Mouse (Mus musculus): ENCODE data around the gene Klhdc7b. TPM values are rescaled to one million over a fixed set of nuclear protein-coding genes. Genes with fewer than 3 reads are reported as not detected.

The Klhdc7b gene
- not detected in 2 replicates for polyA plus RNA-seq (2015; fragmentation: Nextera tagmentation; extraction: Ambion mirVana)

DNA sequence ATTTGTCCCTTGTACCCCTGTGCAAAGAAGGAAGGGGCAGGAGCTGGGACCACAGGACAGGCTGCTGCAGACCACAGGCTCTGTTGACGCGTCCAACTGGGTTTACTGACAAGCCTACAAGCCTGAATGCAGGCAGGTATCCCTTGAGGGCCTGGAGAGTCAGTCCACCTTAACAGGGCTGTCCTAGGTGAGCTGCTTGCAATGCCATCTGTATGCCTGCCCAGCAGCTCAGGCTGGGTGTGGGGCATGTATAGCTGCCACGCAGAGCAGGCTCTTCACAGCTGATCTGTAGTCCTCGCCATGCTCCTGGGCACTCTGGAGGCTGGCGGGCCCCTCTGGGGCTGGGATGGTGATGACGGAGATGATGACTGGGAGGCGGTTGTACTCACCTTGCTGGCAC is at the start of gene Klhdc7b:
Klhdc7b (plus strand) TSS at position 301 of the 400 bp plus-strand sequence.
- Histone ChIP-seq H3K4me3 (replicated peaks; ENCODE audit: low read depth, low read length) (no peak within 1 kb of the TSS), H3K4me1 (replicated peaks; ENCODE audit: insufficient read depth, low read length) (0 out of 2 replicates have a peak, but pooled peaks cover under 1% of the 10 kb centered on the region), H3K9me3 (replicated peaks; ENCODE audit: low read length) (no peaks in the 10 kb centered on the region), H3K36me3 (ENCODE audit: insufficient read depth, low read length) (no peaks in the 10 kb centered on the region), H3K4me2 (ENCODE audit: low read length) (no peak within 1 kb of the TSS), H3K27me3 (ENCODE audit: insufficient read depth, low read length) (peaks cover 8% of the 10 kb centered on the region), H3K27ac (no peak within 1 kb of the TSS), H3K9ac (ENCODE audit: low read depth, low read length) (no peak within 1 kb of the TSS)
- ATAC-seq (replicated peaks; ENCODE audit: low FRiP score, low read depth): no peak
- 87% methylated on average over 7 of the region's 7 CpGs for WGBS
- no peak for DNase-seq (ENCODE audit: low spot score)
- no peak for TF ChIP-seq CTCF (IDR thresholded peaks at IDR 0.05; ENCODE audit: low read depth)

DNA sequence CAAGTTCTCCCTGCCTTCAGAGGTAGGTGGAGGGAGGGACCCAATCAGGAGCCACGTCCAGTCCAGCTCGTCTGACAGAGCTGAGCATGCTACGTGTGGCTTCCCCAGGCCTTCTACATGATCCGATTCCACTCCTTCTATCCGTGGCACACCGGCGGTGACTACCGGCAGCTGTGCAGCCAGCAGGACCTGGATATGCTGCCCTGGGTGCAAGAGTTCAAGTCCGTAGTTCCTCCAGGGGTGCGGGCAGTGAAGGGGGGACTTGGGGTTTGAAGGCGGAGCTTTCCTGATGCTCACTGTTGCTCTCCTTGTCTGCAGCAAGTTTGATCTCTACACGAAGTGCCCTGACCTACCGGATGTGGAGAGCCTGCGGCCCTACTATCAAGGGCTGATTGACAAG is 48.3 kb upstream of the Klhdc7b start:
- DNase-seq (ENCODE audit: low spot score): no peak
- no peak overlapping the region for H3K4me3 ChIP-seq (replicated peaks; ENCODE audit: low read depth, low read length)
- no peak overlapping the region for H3K9ac ChIP-seq (ENCODE audit: low read depth, low read length)
- WGBS: 81% methylated on average over 14 of the region's 14 CpGs
- H3K9me3 ChIP-seq (replicated peaks; ENCODE audit: low read length): no peaks in the 10 kb centered on the region
- ATAC-seq (replicated peaks; ENCODE audit: low FRiP score, low read depth): no peak
- H3K27me3 ChIP-seq (ENCODE audit: insufficient read depth, low read length): no peaks in the 10 kb centered on the region
- no peak overlapping the region for H3K4me2 ChIP-seq (ENCODE audit: low read length)
- no peaks in the 10 kb centered on the region for H3K4me1 ChIP-seq (replicated peaks; ENCODE audit: insufficient read depth, low read length)
- no peak for TF ChIP-seq CTCF (IDR thresholded peaks at IDR 0.05; ENCODE audit: low read depth)
- H3K36me3 ChIP-seq (ENCODE audit: insufficient read depth, low read length): no peaks in the 10 kb centered on the region
- H3K27ac ChIP-seq: no peak overlapping the region

DNA sequence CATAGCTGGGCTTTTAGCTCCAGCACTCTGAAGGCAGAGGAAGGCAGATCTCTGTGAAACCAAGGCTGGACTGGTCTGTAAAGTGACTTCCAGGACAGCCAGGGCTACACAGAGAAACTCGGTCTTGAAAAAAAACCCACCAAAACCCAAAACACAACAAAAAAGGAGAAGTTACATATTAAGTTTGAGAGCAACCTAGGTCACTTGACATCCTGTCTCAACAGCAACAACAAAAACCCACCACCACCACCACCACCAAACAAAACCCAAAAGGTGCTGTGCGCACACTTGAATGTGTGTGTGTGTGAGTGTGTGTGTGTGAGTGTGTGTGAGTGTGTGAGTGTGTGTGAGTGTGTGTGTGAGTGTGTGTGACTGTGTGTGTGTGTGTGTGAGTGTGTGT is 45.0 kb upstream of the Klhdc7b start:
- TF ChIP-seq CTCF (IDR thresholded peaks at IDR 0.05; ENCODE audit: low read depth): no peak

DNA sequence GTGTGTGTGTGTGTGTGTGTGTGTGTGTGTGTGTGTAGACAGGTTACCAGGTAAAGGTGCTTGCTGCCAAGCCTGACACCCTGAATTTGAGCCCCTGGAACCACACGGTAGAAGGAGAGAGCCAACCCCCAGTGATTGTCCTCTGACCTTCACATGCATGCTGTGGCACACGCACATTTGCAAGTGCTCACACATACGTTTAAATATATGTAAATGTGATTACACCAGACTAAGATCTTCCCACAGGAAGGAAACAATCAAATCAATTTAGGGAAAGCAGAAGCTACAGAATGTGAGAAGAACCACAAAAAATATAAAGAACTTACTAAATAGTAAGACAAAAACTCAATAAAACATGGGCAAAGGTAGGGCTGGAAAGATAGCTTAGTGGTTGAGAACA is 44.6 kb upstream of the Klhdc7b start:
- Histone ChIP-seq H3K4me3 (replicated peaks; ENCODE audit: low read depth, low read length) (no peak overlapping the region), H3K9ac (ENCODE audit: low read depth, low read length) (no peak overlapping the region), H3K27me3 (ENCODE audit: insufficient read depth, low read length) (no peaks in the 10 kb centered on the region), H3K9me3 (replicated peaks; ENCODE audit: low read length) (no peaks in the 10 kb centered on the region), H3K36me3 (ENCODE audit: insufficient read depth, low read length) (no peaks in the 10 kb centered on the region), H3K4me2 (ENCODE audit: low read length) (no peak overlapping the region), H3K4me1 (replicated peaks; ENCODE audit: insufficient read depth, low read length) (no peaks in the 10 kb centered on the region), H3K27ac (no peak overlapping the region)
- ATAC-seq (replicated peaks; ENCODE audit: low FRiP score, low read depth): no peak
- DNase-seq (ENCODE audit: low spot score): no peak
- WGBS: 83% methylated on average over 3 of the region's 3 CpGs
- no peak for TF ChIP-seq CTCF (IDR thresholded peaks at IDR 0.05; ENCODE audit: low read depth)

More for the DNA sequence above, 45.0 kb upstream of the Klhdc7b start:
- DNase-seq (ENCODE audit: low spot score): no peak
- H3K27me3 ChIP-seq (ENCODE audit: insufficient read depth, low read length): no peaks in the 10 kb centered on the region
- no peak overlapping the region for H3K9ac ChIP-seq (ENCODE audit: low read depth, low read length)
- no peak overlapping the region for H3K4me2 ChIP-seq (ENCODE audit: low read length)
- H3K4me1 ChIP-seq (replicated peaks; ENCODE audit: insufficient read depth, low read length): no peaks in the 10 kb centered on the region
- H3K27ac ChIP-seq: no peak overlapping the region
- H3K4me3 ChIP-seq (replicated peaks; ENCODE audit: low read depth, low read length): no peak overlapping the region
- WGBS: 88% methylated on average over 2 of the region's 2 CpGs
- no peaks in the 10 kb centered on the region for H3K9me3 ChIP-seq (replicated peaks; ENCODE audit: low read length)
- H3K36me3 ChIP-seq (ENCODE audit: insufficient read depth, low read length): no peaks in the 10 kb centered on the region
- ATAC-seq (replicated peaks; ENCODE audit: low FRiP score, low read depth): no peak

DNA sequence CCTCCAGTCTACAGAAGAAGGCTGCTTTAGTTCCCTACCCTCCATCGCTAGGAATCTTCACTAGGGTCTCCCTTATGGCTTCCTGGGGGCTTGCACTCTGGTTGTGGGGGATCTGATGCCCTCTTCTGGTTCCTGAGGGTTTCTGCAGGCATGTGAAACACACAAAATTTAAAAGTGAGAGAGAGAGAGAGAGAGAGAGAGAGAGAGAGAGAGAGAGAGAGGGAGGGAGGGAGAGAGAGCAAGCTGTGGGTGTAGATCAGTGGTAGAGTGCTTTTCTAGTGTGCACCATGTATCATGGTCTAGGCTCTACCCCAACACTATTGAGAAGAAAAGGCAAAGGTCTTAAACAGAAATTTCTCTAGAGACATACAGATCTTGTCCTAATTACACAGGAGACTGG is 43.0 kb upstream of the Klhdc7b start:
- Histone ChIP-seq H3K4me2 (ENCODE audit: low read length) (no peak overlapping the region), H3K9me3 (replicated peaks; ENCODE audit: low read length) (no peaks in the 10 kb centered on the region), H3K4me3 (replicated peaks; ENCODE audit: low read depth, low read length) (no peak overlapping the region), H3K36me3 (ENCODE audit: insufficient read depth, low read length) (no peaks in the 10 kb centered on the region), H3K9ac (ENCODE audit: low read depth, low read length) (no peak overlapping the region), H3K27ac (no peak overlapping the region), H3K4me1 (replicated peaks; ENCODE audit: insufficient read depth, low read length) (no peaks in the 10 kb centered on the region), H3K27me3 (ENCODE audit: insufficient read depth, low read length) (no peaks in the 10 kb centered on the region)
- ATAC-seq (replicated peaks; ENCODE audit: low FRiP score, low read depth): no peak
- DNase-seq (ENCODE audit: low spot score): no peak
- WGBS: 19% methylated on average over 1 of the region's 1 CpGs
- peak; percentile 24; the same call in 1 of the 2 replicates for TF ChIP-seq CTCF (IDR thresholded peaks at IDR 0.05; ENCODE audit: low read depth)

DNA sequence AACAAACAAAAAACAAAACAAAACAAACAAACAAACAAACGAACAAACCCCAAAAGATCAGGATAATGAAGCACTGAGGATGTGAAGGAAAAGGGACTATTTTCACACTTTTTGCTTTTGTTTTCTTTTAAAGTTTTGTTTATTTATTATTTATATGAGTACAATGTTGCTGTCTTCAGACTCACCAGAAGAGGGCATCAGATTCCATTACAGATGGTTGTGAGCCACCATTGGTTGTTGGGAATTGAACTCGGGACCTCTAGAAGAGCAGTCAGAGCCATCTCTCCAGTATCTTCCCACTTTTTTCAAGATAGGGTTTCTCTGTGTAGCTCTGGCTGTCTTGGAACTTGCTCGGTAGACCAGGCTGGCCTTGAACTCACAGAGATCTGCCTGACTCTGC is 41.4 kb upstream of the Klhdc7b start:
- 90% methylated on average over 3 of the region's 3 CpGs for WGBS
- H3K36me3 ChIP-seq (ENCODE audit: insufficient read depth, low read length): no peaks in the 10 kb centered on the region
- no peaks in the 10 kb centered on the region for H3K27me3 ChIP-seq (ENCODE audit: insufficient read depth, low read length)
- DNase-seq (ENCODE audit: low spot score) (no peak), ATAC-seq (replicated peaks; ENCODE audit: low FRiP score, low read depth) (no peak)
- no peak overlapping the region for H3K27ac ChIP-seq
- H3K4me1 ChIP-seq (replicated peaks; ENCODE audit: insufficient read depth, low read length): no peaks in the 10 kb centered on the region
- peak; percentile 50 for TF ChIP-seq CTCF (IDR thresholded peaks at IDR 0.05; ENCODE audit: low read depth)
- H3K9ac ChIP-seq (ENCODE audit: low read depth, low read length): no peak overlapping the region
- H3K9me3 ChIP-seq (replicated peaks; ENCODE audit: low read length): no peaks in the 10 kb centered on the region
- H3K4me2 ChIP-seq (ENCODE audit: low read length): no peak overlapping the region
- H3K4me3 ChIP-seq (replicated peaks; ENCODE audit: low read depth, low read length): no peak overlapping the region

DNA sequence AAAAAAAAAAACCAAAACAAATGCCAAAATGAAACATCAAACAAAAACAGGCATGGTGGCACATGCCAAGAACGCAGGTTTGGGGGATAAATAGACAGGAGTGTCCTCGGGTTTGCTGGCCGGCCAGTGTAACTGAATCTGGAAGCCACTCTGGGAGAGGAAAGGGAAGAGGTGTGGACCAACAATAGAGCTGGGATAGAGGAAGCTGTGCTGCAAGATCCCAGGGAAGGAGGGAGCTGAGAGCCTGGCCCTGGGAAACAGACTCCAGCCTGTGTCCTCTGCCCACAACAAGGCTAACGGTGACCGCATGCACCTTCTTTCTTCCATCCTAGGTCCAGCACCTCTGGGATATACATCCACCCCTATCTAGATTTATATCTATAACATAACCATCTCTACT is 34.3 kb upstream of the Klhdc7b start:
- no peaks in the 10 kb centered on the region for H3K27me3 ChIP-seq (ENCODE audit: insufficient read depth, low read length)
- 74% methylated on average over 5 of the region's 5 CpGs for WGBS
- H3K27ac ChIP-seq: no peak overlapping the region
- TF ChIP-seq CTCF (IDR thresholded peaks at IDR 0.05; ENCODE audit: low read depth): no peak
- ATAC-seq (replicated peaks; ENCODE audit: low FRiP score, low read depth): no peak
- H3K9me3 ChIP-seq (replicated peaks; ENCODE audit: low read length): no peaks in the 10 kb centered on the region
- H3K9ac ChIP-seq (ENCODE audit: low read depth, low read length): no peak overlapping the region
- H3K4me3 ChIP-seq (replicated peaks; ENCODE audit: low read depth, low read length): no peak overlapping the region
- peaks cover 31% of the 10 kb centered on the region for H3K36me3 ChIP-seq (ENCODE audit: insufficient read depth, low read length)
- no peak overlapping the region for H3K4me2 ChIP-seq (ENCODE audit: low read length)
- no peaks in the 10 kb centered on the region; the same call in 1 of the 2 replicates for H3K4me1 ChIP-seq (replicated peaks; ENCODE audit: insufficient read depth, low read length)
- peak; percentile 22 for DNase-seq (ENCODE audit: low spot score)
